Mouse (Mus musculus): ENCODE measurements around the gene Rag2. TPM values are rescaled to one million over a fixed set of nuclear protein-coding genes. Genes with fewer than 3 reads are reported as not detected.

Gene Rag2
- polyA plus RNA-seq, 1 experiment from 2014 or later = 0.06 TPM

GRCm38 (mm10) chr2:101594681-101595080, 29.8 kb upstream of the Rag2 start:
- Histone ChIP-seq H3K9me3 (ENCODE audit: control insufficient read depth, low read length) (no peaks in the 10 kb centered on the region), H3K36me3 (ENCODE audit: control insufficient read depth, insufficient read depth, low read length) (no peaks in the 10 kb centered on the region), H3K4me2 (ENCODE audit: low read depth, low read length) (no peak overlapping the region), H3K4me1 (ENCODE audit: control insufficient read depth, insufficient read depth, low read length) (peaks cover 4% of the 10 kb centered on the region; the same call in 1 of the 2 replicates), H3K9ac (ENCODE audit: low read depth, low read length) (no peak overlapping the region), H3K4me3 (ENCODE audit: low read length) (no peak overlapping the region), H3K27me3 (replicated peaks; ENCODE audit: control insufficient read depth, insufficient read depth, low read length) (no peaks in the 10 kb centered on the region), H3K27ac (ENCODE audit: low read length) (no peak overlapping the region)
- 91% methylated on average over 5 of the region's 5 CpGs for WGBS
- ATAC-seq = no peak

- ATAC-seq = no peak
Observed at GRCm38 (mm10) chr2:101597186-101597585, 27.3 kb upstream of the Rag2 start.

GRCm38 (mm10) chr2:101598190-101599181, 26.0 kb upstream of the Rag2 start:
- Histone ChIP-seq H3K9me3 (ENCODE audit: control insufficient read depth, low read length) (no peaks in the 10 kb centered on the region), H3K27me3 (replicated peaks; ENCODE audit: control insufficient read depth, insufficient read depth, low read length) (no peaks in the 10 kb centered on the region), H3K4me3 (ENCODE audit: low read length) (no peak overlapping the region), H3K4me2 (ENCODE audit: low read depth, low read length) (no peak overlapping the region), H3K36me3 (ENCODE audit: control insufficient read depth, insufficient read depth, low read length) (no peaks in the 10 kb centered on the region), H3K4me1 (ENCODE audit: control insufficient read depth, insufficient read depth, low read length) (no peaks in the 10 kb centered on the region), H3K27ac (ENCODE audit: low read length) (no peak overlapping the region), H3K9ac (ENCODE audit: low read depth, low read length) (no peak overlapping the region)
- ATAC-seq = no peak
- WGBS = 76% methylated on average over 13 of the region's 13 CpGs

More at GRCm38 (mm10) chr2:101597186-101597585, 27.3 kb upstream of the Rag2 start:
- Histone ChIP-seq H3K4me2 (ENCODE audit: low read depth, low read length) (no peak overlapping the region), H3K4me1 (ENCODE audit: control insufficient read depth, insufficient read depth, low read length) (peaks cover 4% of the 10 kb centered on the region; the same call in 1 of the 2 replicates), H3K9ac (ENCODE audit: low read depth, low read length) (no peak overlapping the region), H3K27ac (ENCODE audit: low read length) (no peak overlapping the region), H3K9me3 (ENCODE audit: control insufficient read depth, low read length) (no peaks in the 10 kb centered on the region), H3K4me3 (ENCODE audit: low read length) (no peak overlapping the region), H3K27me3 (replicated peaks; ENCODE audit: control insufficient read depth, insufficient read depth, low read length) (no peaks in the 10 kb centered on the region), H3K36me3 (ENCODE audit: control insufficient read depth, insufficient read depth, low read length) (no peaks in the 10 kb centered on the region)

DNA sequence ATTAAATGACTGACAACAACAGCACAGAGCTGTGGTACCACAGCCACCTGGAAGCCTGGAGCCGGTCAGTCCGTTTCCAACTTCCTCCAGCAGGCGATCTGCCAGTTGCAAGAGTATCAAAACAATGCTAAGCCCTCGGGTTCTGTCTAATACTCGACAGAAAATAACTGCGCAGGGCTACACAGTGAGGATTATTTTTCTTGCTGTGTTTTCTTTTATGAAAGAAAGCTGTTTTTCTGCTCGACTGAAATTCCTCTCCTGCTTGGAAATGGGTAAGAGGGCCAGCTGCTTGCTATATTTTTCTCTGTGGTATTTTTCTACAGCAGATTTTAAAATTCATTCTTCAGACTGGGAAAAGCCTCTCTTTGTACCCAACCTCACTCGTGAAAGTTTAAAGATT, 23.8 kb upstream of the Rag2 start:
- ATAC-seq = no peak
- H3K36me3 ChIP-seq (ENCODE audit: control insufficient read depth, insufficient read depth, low read length) = no peaks in the 10 kb centered on the region

GRCm38 (mm10) chr2:101603099-101603498, 21.4 kb upstream of the Rag2 start:
- Histone ChIP-seq H3K9me3 (ENCODE audit: control insufficient read depth, low read length) (no peaks in the 10 kb centered on the region), H3K27ac (ENCODE audit: low read length) (no peak overlapping the region), H3K4me2 (ENCODE audit: low read depth, low read length) (no peak overlapping the region), H3K9ac (ENCODE audit: low read depth, low read length) (no peak overlapping the region), H3K4me3 (ENCODE audit: low read length) (no peak overlapping the region), H3K36me3 (ENCODE audit: control insufficient read depth, insufficient read depth, low read length) (no peaks in the 10 kb centered on the region), H3K27me3 (replicated peaks; ENCODE audit: control insufficient read depth, insufficient read depth, low read length) (no peaks in the 10 kb centered on the region), H3K4me1 (ENCODE audit: control insufficient read depth, insufficient read depth, low read length) (no peaks in the 10 kb centered on the region)
- 88% methylated on average over 1 of the region's 1 CpGs for WGBS
- ATAC-seq = no peak

More for the DNA sequence above, 23.8 kb upstream of the Rag2 start:
- no peaks in the 10 kb centered on the region for H3K9me3 ChIP-seq (ENCODE audit: control insufficient read depth, low read length)
- H3K4me2 ChIP-seq (ENCODE audit: low read depth, low read length) = no peak overlapping the region
- H3K27me3 ChIP-seq (replicated peaks; ENCODE audit: control insufficient read depth, insufficient read depth, low read length) = no peaks in the 10 kb centered on the region
- no peaks in the 10 kb centered on the region for H3K4me1 ChIP-seq (ENCODE audit: control insufficient read depth, insufficient read depth, low read length)
- 35% methylated on average over 8 of the region's 8 CpGs for WGBS
- H3K4me3 ChIP-seq (ENCODE audit: low read length) = no peak overlapping the region
- 0 out of 2 replicates have a peak overlapping the region, but pooled peaks have one; percentile 9 for H3K27ac ChIP-seq (ENCODE audit: low read length)
- no peak overlapping the region for H3K9ac ChIP-seq (ENCODE audit: low read depth, low read length)

DNA sequence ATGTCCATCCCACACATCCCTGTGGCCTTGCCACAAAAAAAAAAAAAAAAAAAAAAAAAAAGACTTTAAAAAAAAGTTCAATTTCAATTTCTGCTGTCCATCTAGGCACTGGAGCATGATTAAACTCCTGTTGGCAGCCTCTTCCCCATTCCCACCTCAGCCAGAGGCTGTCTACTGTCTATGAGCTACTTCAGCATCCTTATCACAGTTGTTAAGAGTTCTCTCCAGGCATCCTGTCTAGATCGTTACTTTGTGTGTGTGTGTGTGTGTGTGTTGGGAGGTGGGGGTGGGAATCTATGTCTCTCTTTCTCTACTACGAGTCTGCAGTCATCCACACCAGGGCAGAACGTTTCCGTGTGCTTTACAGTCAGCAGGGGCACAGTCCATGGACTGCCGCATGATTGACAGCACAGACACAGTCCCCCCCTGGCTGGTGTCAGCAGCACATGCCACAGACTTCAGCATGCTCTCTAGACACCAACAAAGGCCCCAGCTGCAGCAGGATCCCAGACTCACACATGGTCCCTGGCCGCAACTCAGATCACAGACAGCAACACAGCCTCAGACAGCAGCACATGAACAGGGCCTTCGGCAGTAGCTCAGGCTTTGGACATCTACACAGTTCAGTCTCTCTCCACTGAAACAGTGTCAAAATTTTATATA, 16.2 kb upstream of the Rag2 start:
- 72% methylated on average over 7 of the region's 7 CpGs for WGBS
- Histone ChIP-seq H3K9ac (ENCODE audit: low read depth, low read length) (no peak overlapping the region), H3K27me3 (replicated peaks; ENCODE audit: control insufficient read depth, insufficient read depth, low read length) (no peaks in the 10 kb centered on the region), H3K4me3 (ENCODE audit: low read length) (no peak overlapping the region), H3K9me3 (ENCODE audit: control insufficient read depth, low read length) (no peaks in the 10 kb centered on the region), H3K27ac (ENCODE audit: low read length) (no peak overlapping the region), H3K36me3 (ENCODE audit: control insufficient read depth, insufficient read depth, low read length) (no peaks in the 10 kb centered on the region), H3K4me2 (ENCODE audit: low read depth, low read length) (no peak overlapping the region), H3K4me1 (ENCODE audit: control insufficient read depth, insufficient read depth, low read length) (no peaks in the 10 kb centered on the region)
- no peak for ATAC-seq

GRCm38 (mm10) chr2:101610861-101611260, 13.7 kb upstream of the Rag2 start:
- WGBS = 87% methylated on average over 3 of the region's 3 CpGs
- no peak for ATAC-seq
- Histone ChIP-seq H3K36me3 (ENCODE audit: control insufficient read depth, insufficient read depth, low read length) (no peaks in the 10 kb centered on the region), H3K4me2 (ENCODE audit: low read depth, low read length) (no peak overlapping the region), H3K9me3 (ENCODE audit: control insufficient read depth, low read length) (no peaks in the 10 kb centered on the region), H3K4me1 (ENCODE audit: control insufficient read depth, insufficient read depth, low read length) (no peaks in the 10 kb centered on the region), H3K9ac (ENCODE audit: low read depth, low read length) (no peak overlapping the region), H3K4me3 (ENCODE audit: low read length) (no peak overlapping the region), H3K27me3 (replicated peaks; ENCODE audit: control insufficient read depth, insufficient read depth, low read length) (no peaks in the 10 kb centered on the region), H3K27ac (ENCODE audit: low read length) (no peak overlapping the region)

DNA sequence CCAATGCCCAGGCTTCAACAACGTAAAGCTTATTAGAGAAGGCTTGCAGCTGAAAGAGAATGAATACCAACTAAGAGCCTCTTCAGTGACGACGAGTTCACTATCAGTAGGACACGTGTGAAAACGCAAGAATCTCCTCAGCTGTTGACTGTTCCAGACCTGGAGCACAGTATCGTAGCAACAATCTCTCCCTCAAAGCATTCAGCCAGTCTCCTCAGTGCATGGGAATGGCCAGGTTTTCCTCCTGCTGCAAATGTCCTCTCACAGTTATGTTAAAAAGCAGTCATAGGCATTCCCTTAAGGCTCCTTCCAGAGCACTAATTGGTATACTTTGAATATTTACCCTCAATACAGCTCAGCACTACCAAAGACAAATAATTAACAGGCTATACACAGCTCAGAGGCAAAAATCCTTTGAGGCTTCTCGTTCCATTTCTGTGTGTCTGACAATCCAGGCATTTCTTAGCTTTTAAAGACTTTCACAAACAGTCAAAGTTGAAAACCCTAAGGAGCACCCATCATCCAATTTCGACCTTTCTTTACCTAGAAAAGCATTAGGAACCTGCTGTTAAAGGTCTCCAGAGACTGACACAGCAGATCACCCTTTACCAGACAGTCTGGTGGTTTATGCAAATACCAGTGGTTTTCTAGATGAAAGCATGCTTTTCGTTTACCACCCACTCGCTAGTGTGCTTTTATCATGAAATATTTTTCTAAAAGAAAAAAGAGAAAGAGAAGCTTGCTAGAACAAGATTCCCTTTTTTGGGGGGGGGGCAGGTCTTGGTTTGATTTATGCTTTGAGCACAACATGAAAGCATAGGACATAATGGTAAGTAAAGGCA, 8.8 kb upstream of the Rag2 start:
- no peaks in the 10 kb centered on the region for H3K9me3 ChIP-seq (ENCODE audit: control insufficient read depth, low read length)
- WGBS = 66% methylated on average over 10 of the region's 10 CpGs
- no peak overlapping the region for H3K27ac ChIP-seq (ENCODE audit: low read length)
- no peak for ATAC-seq
- no peak overlapping the region for H3K4me2 ChIP-seq (ENCODE audit: low read depth, low read length)
- no peaks in the 10 kb centered on the region for H3K4me1 ChIP-seq (ENCODE audit: control insufficient read depth, insufficient read depth, low read length)
- H3K9ac ChIP-seq (ENCODE audit: low read depth, low read length) = no peak overlapping the region
- no peaks in the 10 kb centered on the region for H3K36me3 ChIP-seq (ENCODE audit: control insufficient read depth, insufficient read depth, low read length)
- no peak overlapping the region for H3K4me3 ChIP-seq (ENCODE audit: low read length)
- H3K27me3 ChIP-seq (replicated peaks; ENCODE audit: control insufficient read depth, insufficient read depth, low read length) = no peaks in the 10 kb centered on the region

DNA sequence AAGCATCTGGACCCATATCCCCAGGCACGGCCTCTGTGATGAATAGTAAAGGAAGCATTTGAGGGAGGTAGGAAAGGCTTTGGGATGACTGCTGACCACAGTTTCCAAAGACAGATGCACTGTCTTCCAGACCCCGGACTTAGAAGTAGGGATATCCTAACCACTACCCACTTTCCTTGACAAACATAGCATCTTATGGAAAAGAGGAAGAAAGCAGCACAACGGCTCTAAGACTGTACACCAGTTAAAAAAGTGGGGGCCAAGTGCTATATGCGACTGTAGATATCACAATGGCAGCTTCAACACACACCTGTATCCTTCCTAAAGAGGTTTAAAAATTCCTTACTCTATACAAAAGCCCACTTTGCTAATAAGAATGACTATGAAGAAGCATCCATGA, 6.1 kb upstream of the Rag2 start:
- no peaks in the 10 kb centered on the region for H3K27me3 ChIP-seq (replicated peaks; ENCODE audit: control insufficient read depth, insufficient read depth, low read length)
- 85% methylated on average over 4 of the region's 4 CpGs for WGBS
- H3K4me3 ChIP-seq (ENCODE audit: low read length) = no peak overlapping the region
- H3K36me3 ChIP-seq (ENCODE audit: control insufficient read depth, insufficient read depth, low read length) = no peaks in the 10 kb centered on the region
- no peak overlapping the region for H3K4me2 ChIP-seq (ENCODE audit: low read depth, low read length)
- H3K9me3 ChIP-seq (ENCODE audit: control insufficient read depth, low read length) = no peaks in the 10 kb centered on the region
- no peak overlapping the region for H3K9ac ChIP-seq (ENCODE audit: low read depth, low read length)
- no peaks in the 10 kb centered on the region for H3K4me1 ChIP-seq (ENCODE audit: control insufficient read depth, insufficient read depth, low read length)
- ATAC-seq = no peak
- no peak overlapping the region for H3K27ac ChIP-seq (ENCODE audit: low read length)

Measured in intestine, embryonic 16.5 days (tissue).